In genomic region chr5:66000074-66000473, GRCm38 (mm10) we compare ENCODE assay signal across 13 mouse cellular contexts. TPM values are rescaled to one million over a fixed set of nuclear protein-coding genes. Genes with fewer than 3 reads are reported as not detected.
DNase-seq lines count a peak whose midpoint lies in the region; ATAC-seq and TF ChIP-seq lines count a peak whose summit lies in the region.
"Had no signal": no experiment of that assay in that cellular context is flagged by ENCODE, and none has a peak within 500 bp of the region (broad histone marks: within the 10 kb centered on the region; RNA-seq: fewer than 3 reads in every experiment).

No protein-coding gene starts in this region.

- H3K27me3 ChIP-seq in embryonic facial prominence, embryonic 11.5 days (ENCODE audit: control insufficient read depth, insufficient read depth, low read length), result no peaks in the 10 kb centered on the region
- no peaks in the 10 kb centered on the region for H3K27me3 ChIP-seq in embryonic facial prominence, embryonic 10.5 days (replicated peaks; ENCODE audit: low read depth, poor library complexity, severe bottlenecking)
- H3K27me3 ChIP-seq in kidney, embryonic 16.5 days (ENCODE audit: insufficient read depth, low read length), result no peaks in the 10 kb centered on the region
- H3K27me3 ChIP-seq: heart, embryonic 15.5 days; midbrain, embryonic 12.5 days had no signal

- no peak overlapping the region for H3K4me2 ChIP-seq in embryonic facial prominence, embryonic 11.5 days (ENCODE audit: low read depth, low read length)
- no peak overlapping the region for H3K4me2 ChIP-seq in kidney, embryonic 16.5 days (replicated peaks; ENCODE audit: low read depth, low read length)
- H3K4me2 ChIP-seq: heart, embryonic 15.5 days; midbrain, embryonic 12.5 days had no signal

- H3K36me3 ChIP-seq in embryonic facial prominence, embryonic 11.5 days (replicated peaks; ENCODE audit: control insufficient read depth, insufficient read depth, low read depth, low read length), result no peaks in the 10 kb centered on the region
- H3K36me3 ChIP-seq in embryonic facial prominence, embryonic 10.5 days (replicated peaks), result no peaks in the 10 kb centered on the region
- H3K36me3 ChIP-seq in kidney, embryonic 16.5 days (ENCODE audit: insufficient read depth, low read length), result no peaks in the 10 kb centered on the region
- H3K36me3 ChIP-seq: heart, embryonic 15.5 days; midbrain, embryonic 12.5 days had no signal

- no peak overlapping the region for H3K4me3 ChIP-seq in embryonic facial prominence, embryonic 11.5 days (ENCODE audit: low read depth, low read length)
- H3K4me3 ChIP-seq in embryonic facial prominence, embryonic 10.5 days, result no peak overlapping the region
- no peak overlapping the region for H3K4me3 ChIP-seq in gastrocnemius, adult 2 months
- no peak overlapping the region for H3K4me3 ChIP-seq in kidney, embryonic 16.5 days (ENCODE audit: low read length)
- H3K4me3 ChIP-seq: heart, embryonic 15.5 days; midbrain, embryonic 12.5 days had no signal

- H3K9me3 ChIP-seq in embryonic facial prominence, embryonic 11.5 days (replicated peaks; ENCODE audit: control insufficient read depth, low read length), result no peaks in the 10 kb centered on the region
- H3K9me3 ChIP-seq in embryonic facial prominence, embryonic 10.5 days, result no peaks in the 10 kb centered on the region
- H3K9me3 ChIP-seq in kidney, embryonic 16.5 days (ENCODE audit: low read length), result no peaks in the 10 kb centered on the region
- H3K9me3 ChIP-seq: heart, embryonic 15.5 days; midbrain, embryonic 12.5 days had no signal

- 71% methylated on average over 7 of the region's 7 CpGs for WGBS in embryonic facial prominence, embryonic 11.5 days
- WGBS in embryonic facial prominence, embryonic 10.5 days, result 72% methylated on average over 7 of the region's 7 CpGs
- 38% methylated on average over 7 of the region's 7 CpGs for WGBS in kidney, embryonic 16.5 days

- TF ChIP-seq CTCF in gastrocnemius, adult 2 months (IDR thresholded peaks at IDR 0.05), result no peak

- no peaks in the 10 kb centered on the region for H3K4me1 ChIP-seq in embryonic facial prominence, embryonic 11.5 days (ENCODE audit: control insufficient read depth, insufficient read depth, low read length)
- H3K4me1 ChIP-seq in embryonic facial prominence, embryonic 10.5 days, result peaks cover 15% of the 10 kb centered on the region
- peaks cover 17% of the 10 kb centered on the region for H3K4me1 ChIP-seq in kidney, embryonic 16.5 days (ENCODE audit: insufficient read depth, low read length)
- H3K4me1 ChIP-seq: midbrain, embryonic 12.5 days had no signal

- no peak overlapping the region for H3K9ac ChIP-seq in embryonic facial prominence, embryonic 11.5 days (replicated peaks; ENCODE audit: low read length)
- no peak overlapping the region for H3K9ac ChIP-seq in kidney, embryonic 16.5 days (replicated peaks; ENCODE audit: low read length)
- H3K9ac ChIP-seq: heart, embryonic 15.5 days; midbrain, embryonic 12.5 days had no signal

- peak; percentile 11 for DNase-seq in embryonic facial prominence, embryonic 11.5 days (ENCODE audit: low spot score)
- no peak for DNase-seq in embryonic facial prominence, embryonic 10.5 days (ENCODE audit: low spot score)
- peak; percentile 81 for DNase-seq in gastrocnemius, adult 2 months
- DNase-seq in lung, postnatal 10 days, result peak; percentile 31
- DNase-seq in adrenal gland, postnatal 14 days, result no peak
- no peak for DNase-seq in left cerebral cortex, postnatal 36 days (ENCODE audit: low spot score in 2 of 2)
- no peak for DNase-seq in retina, embryonic 14.5 days (ENCODE audit: low spot score)

- intact Hi-C loops in gastrocnemius, adult 2 months (cut with DNase I), result no loop called here
- intact Hi-C loops in left cerebral cortex, postnatal 36 days (cut with DNase I), result no loop called here

- ATAC-seq in embryonic facial prominence, embryonic 11.5 days (replicated peaks; ENCODE audit: insufficient number of reproducible peaks, low FRiP score, low TSS enrichment, low read depth), result no peak
- peak; percentile 86 for ATAC-seq in kidney, embryonic 16.5 days (ENCODE audit: low FRiP score, low TSS enrichment)
- ATAC-seq: forebrain, embryonic 16.5 days had no signal

- no peak overlapping the region for H3K27ac ChIP-seq in embryonic facial prominence, embryonic 11.5 days (replicated peaks; ENCODE audit: low read depth, low read length)
- H3K27ac ChIP-seq in embryonic facial prominence, embryonic 10.5 days (replicated peaks), result no peak overlapping the region
- no peak overlapping the region for H3K27ac ChIP-seq in gastrocnemius, adult 2 months
- peak overlapping the region; percentile 80 for H3K27ac ChIP-seq in kidney, embryonic 16.5 days (ENCODE audit: low read length)
- H3K27ac ChIP-seq: heart, embryonic 15.5 days; midbrain, embryonic 12.5 days had no signal

RNA-seq across cellular contexts. Expression of gene 9130230L23Rik, which starts 4.0 kb away (rescaled TPM):
- polyA plus RNA-seq in embryonic facial prominence, embryonic 11.5 days (2014; fragmentation: Nextera tagmentation; extraction: Ambion mirVana), result not detected in 2 replicates
- not detected in 2 replicates for polyA plus RNA-seq in embryonic facial prominence, embryonic 10.5 days (2016; fragmentation: Nextera tagmentation; extraction: Ambion mirVana)
- total RNA-seq in gastrocnemius, adult 2 months (2021), result under 1 TPM in 1 of 2 experiments, not detected in 1; 0.28 TPM
- polyA plus RNA-seq in kidney, embryonic 16.5 days (2015; fragmentation: Nextera tagmentation; extraction: Ambion mirVana), result 0.56 and 1.2 TPM in 2 replicates
- total RNA-seq in adrenal gland, postnatal 14 days (2021), result 0.53 and 0.74 TPM in 2 replicates
- total RNA-seq in left cerebral cortex, postnatal 36 days (2021), result not detected
- total RNA-seq: left cerebral cortex, postnatal 14 days had no signal
- polyA plus RNA-seq: C2C12; forebrain, embryonic 16.5 days; midbrain, embryonic 12.5 days had no signal

Comparison
In these comparisons a context has a peak if more than half of its experiments do, and no peak if none do; other contexts are left out.
1. DNase-seq: peak in embryonic facial prominence, embryonic 11.5 days (single experiment), gastrocnemius, adult 2 months (single experiment) and lung, postnatal 10 days (single experiment); none in embryonic facial prominence, embryonic 10.5 days (single experiment), adrenal gland, postnatal 14 days (single experiment), left cerebral cortex, postnatal 36 days (0 of 2) and retina, embryonic 14.5 days (single experiment).